Comparison of ENCODE assay signal across 8 mouse cellular contexts in the genomic region with DNA sequence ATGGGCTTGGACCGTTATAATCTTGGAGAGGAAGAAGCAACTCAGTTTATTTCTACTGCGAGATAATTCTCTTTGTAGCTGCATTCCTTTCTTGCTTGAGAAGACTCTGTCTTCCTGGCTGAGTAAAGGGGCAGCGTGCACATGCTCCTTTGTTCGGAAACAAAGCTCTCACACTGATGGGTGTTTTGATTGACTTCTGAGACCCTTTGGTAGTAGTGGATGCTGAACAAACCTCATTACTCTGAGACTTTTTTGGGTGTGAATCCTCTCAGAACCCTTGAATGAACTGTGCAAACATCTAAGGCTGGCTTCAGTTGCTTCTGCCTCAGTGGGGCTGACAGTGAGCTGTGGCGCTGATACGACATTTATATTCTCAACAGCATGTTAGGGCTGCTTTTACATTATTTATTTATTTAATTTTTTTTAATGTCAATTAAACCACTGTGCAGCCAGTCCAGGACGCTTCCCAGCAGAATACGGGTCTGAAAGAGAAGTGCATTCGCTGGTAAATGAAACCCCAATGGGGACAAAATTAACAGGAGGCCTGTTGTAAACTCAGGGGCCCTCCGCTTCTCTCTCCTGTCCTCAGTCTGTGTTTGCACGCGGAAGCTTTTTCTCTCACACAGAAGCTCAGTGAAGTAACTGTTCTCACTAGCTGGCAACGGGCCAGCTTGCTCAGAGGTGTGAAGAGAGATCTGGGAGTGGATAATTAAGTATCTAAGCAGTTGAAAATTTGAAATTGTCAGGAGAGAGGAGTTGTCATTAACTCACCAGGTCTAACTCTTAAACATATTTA.
DNase-seq lines count a peak whose midpoint lies in the region; ATAC-seq lines count a peak whose summit lies in the region.
"Had no signal": no experiment of that assay in that cellular context is flagged by ENCODE, and none has a peak within 500 bp of the region (broad histone marks: within the 10 kb centered on the region; RNA-seq: fewer than 3 reads in every experiment).

No protein-coding gene starts in this region.

- WGBS in hindbrain, embryonic 11.5 days, result 46% methylated on average over 13 of the region's 13 CpGs

- DNase-seq in layer of hippocampus, adult 9-11 months, result peak; percentile 51
- no peak for DNase-seq in layer of hippocampus, adult 8-10 months (ENCODE audit: low spot score in 2 of 2)
- peak; percentile 54 to 75 for DNase-seq in cerebellum, postnatal 25 days
- DNase-seq in hindbrain, embryonic 11.5 days (ENCODE audit: low spot score), result peak; percentile 53
- DNase-seq in retina, embryonic 14.5 days (ENCODE audit: low spot score), result peak; percentile 63
- no peak for DNase-seq in urinary bladder, postnatal 14 days (ENCODE audit: low spot score)
- no peak for DNase-seq in left cerebral cortex, adult 18-20 months (ENCODE audit: low spot score in 2 of 2)

- no peaks in the 10 kb centered on the region for H3K36me3 ChIP-seq in hindbrain, embryonic 11.5 days (ENCODE audit: control insufficient read depth, insufficient read depth, low read length)

- H3K9ac ChIP-seq in hindbrain, embryonic 11.5 days (ENCODE audit: low read depth, low read length), result no peak overlapping the region

- H3K4me2 ChIP-seq in hindbrain, embryonic 11.5 days (replicated peaks; ENCODE audit: low read depth, low read length), result no peak overlapping the region

- no peak overlapping the region for H3K27ac ChIP-seq in hindbrain, embryonic 11.5 days (ENCODE audit: low read depth, low read length)

- H3K9me3 ChIP-seq in hindbrain, embryonic 11.5 days (ENCODE audit: control insufficient read depth, low read length), result no peaks in the 10 kb centered on the region

- H3K4me3 ChIP-seq in hindbrain, embryonic 11.5 days (ENCODE audit: low read depth, low read length), result no peak overlapping the region
- H3K4me3 ChIP-seq: erythroblast, embryonic 14.5 days had no signal

- no peaks in the 10 kb centered on the region for H3K27me3 ChIP-seq in hindbrain, embryonic 11.5 days (ENCODE audit: control insufficient read depth, insufficient read depth, low read length)

- ATAC-seq in hindbrain, embryonic 11.5 days (ENCODE audit: low FRiP score), result peak; percentile 26; the same call in 1 of the 2 replicates

- H3K4me1 ChIP-seq in hindbrain, embryonic 11.5 days (replicated peaks; ENCODE audit: control insufficient read depth, insufficient read depth, low read length), result peaks cover 2% of the 10 kb centered on the region; the same call in 1 of the 2 replicates

Comparison
In these comparisons a context has a peak if more than half of its experiments do, and no peak if none do; other contexts are left out.
1. DNase-seq: peak in layer of hippocampus, adult 9-11 months (single experiment), cerebellum, postnatal 25 days (2 of 2), hindbrain, embryonic 11.5 days (single experiment) and retina, embryonic 14.5 days (single experiment); none in layer of hippocampus, adult 8-10 months (0 of 2), urinary bladder, postnatal 14 days (single experiment) and left cerebral cortex, adult 18-20 months (0 of 2).